Mouse (Mus musculus): ENCODE results near the gene Cnrip1. TPM values are rescaled to one million over a fixed set of nuclear protein-coding genes. Genes with fewer than 3 reads are reported as not detected.
A peak's percentile ranks its signal among the peaks of the same experiment; 100 is the strongest.
"Not testable (repeated sequence)": the region's sequence is repeated elsewhere in the genome, so short reads cannot be mapped to it uniquely, and the experiment has no call there.

Cnrip1 gene
- 11.8 and 13.0 TPM in 2 replicates for polyA plus RNA-seq (2014; fragmentation: Nextera tagmentation; extraction: Ambion mirVana)

DNA sequence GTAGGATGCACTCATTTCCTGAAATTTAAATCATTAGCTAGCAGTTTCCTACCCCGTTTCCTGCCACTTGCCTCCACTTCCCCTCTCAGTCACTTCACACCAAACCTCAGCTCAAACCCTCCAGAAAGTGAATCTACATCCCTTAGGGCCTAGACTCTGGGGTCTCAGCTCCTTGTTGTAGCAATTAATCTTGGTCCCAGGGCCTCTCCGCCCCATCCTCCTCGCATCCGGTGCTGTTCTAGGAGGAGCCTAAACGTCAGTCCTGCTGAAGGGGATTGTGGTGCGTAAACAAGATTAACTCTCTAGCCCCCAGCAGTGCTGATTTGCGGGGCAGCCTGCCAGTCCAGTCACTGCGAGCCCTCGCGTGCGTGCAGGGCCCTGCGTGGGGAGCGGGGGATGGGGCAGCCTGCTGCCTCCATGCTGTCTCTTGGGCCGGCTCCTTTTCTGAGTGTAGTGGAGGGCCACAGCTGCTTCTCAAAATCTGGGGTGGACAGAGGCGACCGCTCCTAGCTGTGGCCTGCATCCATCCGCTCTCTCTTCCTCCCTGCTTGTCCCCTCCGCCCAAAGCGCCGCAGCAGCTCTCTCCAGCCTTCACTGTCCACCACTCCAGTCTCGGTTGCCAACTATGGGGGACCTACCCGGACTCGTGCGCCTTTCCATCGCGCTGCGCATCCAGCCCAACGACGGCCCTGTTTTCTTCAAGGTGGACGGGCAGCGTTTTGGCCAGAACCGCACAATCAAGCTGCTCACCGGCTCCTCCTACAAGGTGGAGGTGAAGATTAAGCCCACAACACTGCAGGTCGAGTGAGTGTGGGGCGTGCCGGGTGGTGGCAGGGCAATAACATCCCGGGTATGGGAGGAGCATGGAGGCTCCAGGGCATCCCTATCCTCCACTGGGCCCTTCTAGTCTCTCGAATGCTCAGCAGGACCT lies at the start of gene Cnrip1, which contains the start of gene Plek:
Gene Cnrip1, plus strand, starts transcription at position 42 of the 931 bp plus-strand sequence.
Gene Plek, minus strand, starts transcription at position 837 of the 931 bp plus-strand sequence.
- Histone ChIP-seq H3K27ac (ENCODE audit: low read depth, low read length) (no peak within 1 kb of the TSS; the same call in 1 of the 2 replicates), H3K4me2 (peak within 1 kb of the TSS; percentile 64), H3K27me3 (replicated peaks; ENCODE audit: control insufficient read depth, insufficient read depth, low read length) (no peaks in the 10 kb centered on the region), H3K4me3 (ENCODE audit: low read depth, low read length) (peak within 1 kb of the TSS; percentile 43), H3K4me1 (replicated peaks; ENCODE audit: control insufficient read depth, insufficient read depth, low read length) (no peaks in the 10 kb centered on the region), H3K9ac (ENCODE audit: low read depth, low read length) (peak within 1 kb of the TSS; percentile 30; the same call in 1 of the 2 replicates), H3K9me3 (ENCODE audit: control insufficient read depth, low read length) (no peaks in the 10 kb centered on the region), H3K36me3 (ENCODE audit: control insufficient read depth, insufficient read depth, low read length) (no peaks in the 10 kb centered on the region)
- DNase-seq (ENCODE audit: low spot score) (peak; percentile 56), ATAC-seq (replicated peaks; ENCODE audit: low FRiP score) (peak; percentile 71)
- under 1% methylated on average over 38 of the region's 38 CpGs for WGBS

DNA sequence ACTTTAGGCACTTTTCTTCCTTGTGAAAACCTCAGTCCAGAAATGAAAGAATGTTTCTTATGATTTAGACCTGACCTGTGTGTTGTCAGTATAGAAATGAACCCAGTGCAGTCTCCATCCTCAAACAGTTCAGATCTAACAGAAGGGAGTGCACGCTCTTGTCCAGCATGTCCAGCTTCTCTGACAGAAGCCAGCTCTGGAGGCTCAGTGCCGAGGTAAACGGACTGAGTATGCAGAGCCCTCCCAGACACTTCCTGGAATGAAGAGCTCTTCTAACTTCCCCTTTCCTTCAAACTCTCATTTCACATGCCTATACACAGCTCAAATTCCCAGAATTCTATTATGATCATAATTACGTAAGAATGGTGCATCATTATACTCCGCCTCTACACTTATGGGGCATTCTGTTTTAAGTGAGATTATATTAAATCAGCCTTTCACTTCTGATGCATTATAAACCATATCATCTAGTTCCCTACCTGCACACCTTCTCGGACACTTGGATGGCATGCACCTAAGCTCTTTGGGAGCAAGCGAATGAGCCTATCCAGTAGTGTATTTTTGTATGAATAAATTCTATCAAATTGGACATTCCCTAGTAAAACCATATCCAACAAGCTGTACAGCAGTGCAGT lies 48.5 kb upstream of the Cnrip1 start:
- H3K36me3 ChIP-seq (ENCODE audit: control insufficient read depth, insufficient read depth, low read length): no peaks in the 10 kb centered on the region
- ATAC-seq (replicated peaks; ENCODE audit: low FRiP score) (0 out of 2 replicates have a peak, but pooled peaks have one; percentile 16), DNase-seq (ENCODE audit: low spot score) (peak; percentile 20)
- H3K4me1 ChIP-seq (replicated peaks; ENCODE audit: control insufficient read depth, insufficient read depth, low read length): peaks cover 6% of the 10 kb centered on the region
- no peaks in the 10 kb centered on the region for H3K9me3 ChIP-seq (ENCODE audit: control insufficient read depth, low read length)
- H3K4me3 ChIP-seq (ENCODE audit: low read depth, low read length): no peak overlapping the region
- H3K27me3 ChIP-seq (replicated peaks; ENCODE audit: control insufficient read depth, insufficient read depth, low read length): no peaks in the 10 kb centered on the region
- WGBS: 55% methylated on average over 7 of the region's 7 CpGs
- no peak overlapping the region for H3K9ac ChIP-seq (ENCODE audit: low read depth, low read length)
- peak overlapping the region; percentile 43; the same call in 1 of the 2 replicates for H3K4me2 ChIP-seq
- no peak overlapping the region for H3K27ac ChIP-seq (ENCODE audit: low read depth, low read length)

DNA sequence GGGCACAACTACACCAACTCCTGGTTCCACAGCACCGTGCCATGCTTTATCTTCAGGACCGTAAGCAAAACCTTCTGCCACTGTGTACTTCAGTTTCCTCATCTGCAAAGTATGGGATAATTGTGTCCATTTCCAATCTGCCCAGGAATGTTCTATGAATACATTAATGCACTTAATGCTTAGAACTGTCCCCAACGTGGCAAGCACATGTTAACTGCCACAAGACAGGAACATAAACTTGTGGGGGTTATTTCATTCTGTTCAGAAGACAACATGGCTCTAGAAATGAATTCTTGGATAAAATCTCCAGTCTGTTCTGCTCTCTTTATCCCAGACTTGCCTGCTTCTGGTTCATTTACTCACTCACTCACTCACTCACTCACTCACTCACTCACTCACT lies 47.6 kb upstream of the Cnrip1 start:
- 58% methylated on average over 3 of the region's 3 CpGs for WGBS
- Histone ChIP-seq H3K27ac (ENCODE audit: low read depth, low read length) (peak overlapping the region; percentile 0; the same call in 1 of the 2 replicates), H3K4me2 (0 out of 2 replicates have a peak overlapping the region, but pooled peaks have one; percentile 25), H3K4me1 (replicated peaks; ENCODE audit: control insufficient read depth, insufficient read depth, low read length) (peaks cover 6% of the 10 kb centered on the region), H3K4me3 (ENCODE audit: low read depth, low read length) (no peak overlapping the region), H3K36me3 (ENCODE audit: control insufficient read depth, insufficient read depth, low read length) (no peaks in the 10 kb centered on the region), H3K9me3 (ENCODE audit: control insufficient read depth, low read length) (no peaks in the 10 kb centered on the region), H3K27me3 (replicated peaks; ENCODE audit: control insufficient read depth, insufficient read depth, low read length) (no peaks in the 10 kb centered on the region), H3K9ac (ENCODE audit: low read depth, low read length) (no peak overlapping the region)
- ATAC-seq (replicated peaks; ENCODE audit: low FRiP score): no peak
- peak; percentile 16 for DNase-seq (ENCODE audit: low spot score)

DNA sequence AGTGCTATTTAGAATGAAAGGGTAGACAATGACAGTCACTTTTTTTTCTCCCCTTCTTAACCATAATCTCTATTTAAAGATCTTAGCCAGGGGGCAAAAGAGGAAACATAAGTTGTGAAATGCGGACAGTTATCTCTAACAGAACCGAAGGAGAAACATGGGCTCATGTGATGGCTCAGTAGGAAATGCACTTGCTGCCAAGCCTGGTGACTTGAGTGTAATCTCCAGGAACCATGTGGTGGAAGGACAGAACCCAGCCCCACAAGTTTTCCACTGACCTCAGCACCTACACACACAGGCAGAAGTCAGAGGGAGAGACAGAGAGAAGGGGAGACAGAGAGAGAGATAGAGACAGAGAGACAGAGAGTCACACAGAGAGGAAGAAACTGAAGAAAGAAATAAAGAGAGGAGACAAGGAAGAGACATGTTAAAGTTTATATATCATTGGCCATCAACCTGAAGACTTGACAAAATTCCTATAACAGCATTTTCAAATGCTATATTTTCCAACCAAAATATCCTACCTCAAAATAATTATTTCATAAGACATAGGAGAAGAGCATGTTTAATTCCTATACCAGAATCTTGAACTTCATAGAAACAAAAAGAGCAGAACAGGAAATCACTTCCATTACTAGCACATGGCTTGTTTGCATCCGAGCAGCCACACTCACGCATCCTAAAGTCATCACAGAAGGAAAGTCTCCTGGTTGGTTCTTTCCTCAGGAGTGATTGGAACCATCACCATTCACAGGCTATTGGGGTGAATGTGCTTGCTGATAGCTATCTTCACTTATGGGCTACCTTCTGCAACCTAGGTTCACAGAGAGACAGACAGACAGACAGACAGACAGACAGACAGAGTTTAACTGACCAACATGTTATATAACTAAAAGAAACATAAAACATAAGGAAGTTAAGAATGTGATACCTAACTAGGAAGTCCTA lies 46.2 kb upstream of the Cnrip1 start:
- Histone ChIP-seq H3K4me3 (ENCODE audit: low read depth, low read length) (0 out of 2 replicates have a peak overlapping the region, but pooled peaks have one; percentile 10), H3K27me3 (replicated peaks; ENCODE audit: control insufficient read depth, insufficient read depth, low read length) (no peaks in the 10 kb centered on the region), H3K4me1 (replicated peaks; ENCODE audit: control insufficient read depth, insufficient read depth, low read length) (peaks cover 6% of the 10 kb centered on the region), H3K27ac (ENCODE audit: low read depth, low read length) (peak overlapping the region; percentile 52), H3K9ac (ENCODE audit: low read depth, low read length) (0 out of 2 replicates have a peak overlapping the region, but pooled peaks have one; percentile 20), H3K9me3 (ENCODE audit: control insufficient read depth, low read length) (no peaks in the 10 kb centered on the region), H3K4me2 (peak overlapping the region; percentile 43), H3K36me3 (ENCODE audit: control insufficient read depth, insufficient read depth, low read length) (no peaks in the 10 kb centered on the region)
- DNase-seq (ENCODE audit: low spot score) (peak; percentile 32), ATAC-seq (replicated peaks; ENCODE audit: low FRiP score) (peak; percentile 82)
- 47% methylated on average over 4 of the region's 4 CpGs for WGBS

DNA sequence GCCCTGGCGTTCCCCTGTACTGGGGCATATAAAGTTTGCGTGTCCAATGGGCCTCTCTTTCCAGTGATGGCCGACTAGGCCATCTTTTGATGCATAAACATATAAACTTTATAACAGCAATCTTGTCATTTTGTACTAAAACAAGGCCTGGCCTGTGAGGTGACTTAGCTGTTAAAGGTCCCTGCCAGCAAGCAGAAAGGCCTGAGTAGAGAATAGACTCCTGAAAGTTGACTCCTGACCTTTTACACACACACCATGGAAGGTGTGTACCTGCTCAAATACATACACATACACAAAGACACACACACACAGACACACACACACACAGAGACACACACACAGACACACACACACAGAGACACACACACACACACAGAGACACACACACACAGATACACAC lies 44.9 kb upstream of the Cnrip1 start:
- not testable (repeated sequence) for H3K27me3 ChIP-seq (replicated peaks; ENCODE audit: control insufficient read depth, insufficient read depth, low read length); H3K4me2 ChIP-seq; ATAC-seq (replicated peaks; ENCODE audit: low FRiP score); H3K9ac ChIP-seq (ENCODE audit: low read depth, low read length); H3K36me3 ChIP-seq (ENCODE audit: control insufficient read depth, insufficient read depth, low read length); H3K27ac ChIP-seq (ENCODE audit: low read depth, low read length); H3K9me3 ChIP-seq (ENCODE audit: control insufficient read depth, low read length); H3K4me1 ChIP-seq (replicated peaks; ENCODE audit: control insufficient read depth, insufficient read depth, low read length)
- WGBS: 60% methylated on average over 2 of the region's 3 CpGs
- DNase-seq (ENCODE audit: low spot score): peak; percentile 14
- H3K4me3 ChIP-seq (ENCODE audit: low read depth, low read length): peak overlapping the region; percentile 31; the same call in 1 of the 2 replicates

DNA sequence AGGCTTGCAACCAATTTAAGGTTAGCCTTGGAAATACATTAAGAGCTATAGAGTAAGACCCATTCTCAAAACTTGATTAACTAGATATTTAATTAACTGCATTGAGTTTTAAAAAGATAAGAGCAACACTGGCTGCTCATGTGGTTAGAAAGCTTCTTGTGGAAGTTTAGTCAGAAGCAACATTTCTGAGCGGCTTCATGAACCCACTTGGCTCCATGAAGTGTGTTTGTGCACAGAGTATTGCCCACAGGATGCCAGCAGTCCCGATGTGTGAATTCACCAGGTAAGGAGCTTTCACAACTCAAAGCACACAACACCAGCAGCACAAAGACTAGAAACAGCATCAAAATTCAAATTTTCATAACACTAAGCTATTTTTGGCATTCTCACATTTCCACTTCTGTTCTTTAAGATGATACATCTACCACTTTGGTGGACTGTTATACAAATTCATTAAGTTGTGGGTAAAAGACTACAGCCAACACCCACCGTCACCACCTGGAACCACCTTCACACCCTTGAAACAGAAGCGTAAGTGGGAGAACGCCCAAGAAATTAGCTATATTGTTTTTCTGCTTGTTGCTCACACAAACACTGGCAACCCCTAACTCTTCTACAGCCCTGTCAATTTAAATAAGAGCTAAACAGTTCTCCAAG lies 43.7 kb upstream of the Cnrip1 start:
- Histone ChIP-seq H3K4me1 (replicated peaks; ENCODE audit: control insufficient read depth, insufficient read depth, low read length) (peaks cover 6% of the 10 kb centered on the region), H3K36me3 (ENCODE audit: control insufficient read depth, insufficient read depth, low read length) (no peaks in the 10 kb centered on the region), H3K27me3 (replicated peaks; ENCODE audit: control insufficient read depth, insufficient read depth, low read length) (no peaks in the 10 kb centered on the region), H3K4me2 (peak overlapping the region; percentile 27), H3K9me3 (ENCODE audit: control insufficient read depth, low read length) (no peaks in the 10 kb centered on the region), H3K9ac (ENCODE audit: low read depth, low read length) (peak overlapping the region; percentile 45; the same call in 1 of the 2 replicates), H3K27ac (ENCODE audit: low read depth, low read length) (no peak overlapping the region), H3K4me3 (ENCODE audit: low read depth, low read length) (peak overlapping the region; percentile 31)
- DNase-seq (ENCODE audit: low spot score): peak; percentile 28
- no peak for ATAC-seq (replicated peaks; ENCODE audit: low FRiP score)
- 54% methylated on average over 5 of the region's 5 CpGs for WGBS

DNA sequence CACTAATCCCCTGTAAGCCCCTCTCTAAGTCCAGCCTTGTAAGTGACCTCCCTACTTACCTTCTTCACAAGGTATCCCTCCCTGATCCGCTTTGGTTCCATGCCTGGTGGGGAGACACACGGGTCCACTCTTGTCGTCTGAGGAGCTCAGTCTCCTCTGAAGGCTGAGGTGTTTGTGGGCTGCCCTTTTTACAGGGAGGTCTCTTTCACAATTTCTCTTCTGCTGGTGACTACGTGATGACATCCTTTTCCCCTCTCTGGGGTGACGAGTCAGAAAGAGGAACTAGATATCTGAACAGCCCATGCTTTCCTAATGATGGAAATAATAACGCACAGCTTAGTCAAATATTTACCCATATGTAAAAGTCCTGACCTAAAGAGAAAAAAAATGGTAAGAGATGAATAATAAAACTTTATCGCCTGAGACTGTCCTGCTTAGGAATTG lies 42.9 kb upstream of the Cnrip1 start:
- Histone ChIP-seq H3K9ac (ENCODE audit: low read depth, low read length) (no peak overlapping the region), H3K4me1 (replicated peaks; ENCODE audit: control insufficient read depth, insufficient read depth, low read length) (peaks cover 3% of the 10 kb centered on the region), H3K27me3 (replicated peaks; ENCODE audit: control insufficient read depth, insufficient read depth, low read length) (no peaks in the 10 kb centered on the region), H3K4me3 (ENCODE audit: low read depth, low read length) (peak overlapping the region; percentile 31), H3K9me3 (ENCODE audit: control insufficient read depth, low read length) (no peaks in the 10 kb centered on the region), H3K4me2 (peak overlapping the region; percentile 27), H3K36me3 (ENCODE audit: control insufficient read depth, insufficient read depth, low read length) (no peaks in the 10 kb centered on the region), H3K27ac (ENCODE audit: low read depth, low read length) (peak overlapping the region; percentile 26; the same call in 1 of the 2 replicates)
- DNase-seq (ENCODE audit: low spot score) (peak; percentile 33), ATAC-seq (replicated peaks; ENCODE audit: low FRiP score) (peak; percentile 41; the same call in 1 of the 2 replicates)
- 32% methylated on average over 7 of the region's 7 CpGs for WGBS
